Mouse (Mus musculus) limb, embryonic 10.5 days (tissue): ENCODE results near the gene Arhgef28. TPM values are rescaled to one million over a fixed set of nuclear protein-coding genes. Genes with fewer than 3 reads are reported as not detected.

ENCODE experiments used
- DNase-seq: peaks from one replicate; pipeline ENCODE4 v3.0.0-alpha.2; 2017; ENCODE audit warnings: low spot score
- H3K27ac ChIP-seq: fragments of 300-500 bp; sonication (generic); 2 replicates; pipeline ENCODE4 v1.5.1; 2016; ENCODE audit warnings: mild to moderate bottlenecking
- H3K27me3 ChIP-seq: fragments of 300-500 bp; sonication (generic); 2 replicates; pipeline ENCODE4 v1.6.1; 2016; ENCODE audit warnings: low read depth, mild to moderate bottlenecking; ENCODE audit not compliant: poor library complexity, severe bottlenecking
- H3K36me3 ChIP-seq: fragments of 300-500 bp; sonication (generic); 2 replicates; pipeline ENCODE4 v1.6.1; 2016; ENCODE audit warnings: mild to moderate bottlenecking, moderate library complexity
- H3K4me1 ChIP-seq: fragments of 300-500 bp; sonication (generic); 2 replicates; pipeline ENCODE4 v1.6.1; 2016
- H3K4me3 ChIP-seq: fragments of 300-500 bp; sonication (generic); 2 replicates; pipeline ENCODE4 v1.5.1; 2016; ENCODE audit warnings: mild to moderate bottlenecking, moderate library complexity
- H3K9me3 ChIP-seq: fragments of 300-500 bp; sonication (generic); replicated peaks from 2 replicates; pipeline ENCODE4 v1.6.1; 2016; ENCODE audit warnings: mild to moderate bottlenecking
- WGBS: fragments of 180-500 bp; shearing (Covaris S2); methylation state at CpG from one replicate; pipeline ENCODE4 v1.1.7; 2016; 5-methylcytosine and 5-hydroxymethylcytosine counted together
- polyA plus RNA-seq: library from polyadenylated mRNA; unstranded; fragments of >200 nt; fragmentation: Nextera tagmentation; extraction: Ambion mirVana; gene quantifications from 2 replicates; pipeline ENCODE4 v1.2.1, GENCODE M21; 2016

Arhgef28 gene
- polyA plus RNA-seq, 1 experiment from 2014 or later = 11.0 TPM

DNA sequence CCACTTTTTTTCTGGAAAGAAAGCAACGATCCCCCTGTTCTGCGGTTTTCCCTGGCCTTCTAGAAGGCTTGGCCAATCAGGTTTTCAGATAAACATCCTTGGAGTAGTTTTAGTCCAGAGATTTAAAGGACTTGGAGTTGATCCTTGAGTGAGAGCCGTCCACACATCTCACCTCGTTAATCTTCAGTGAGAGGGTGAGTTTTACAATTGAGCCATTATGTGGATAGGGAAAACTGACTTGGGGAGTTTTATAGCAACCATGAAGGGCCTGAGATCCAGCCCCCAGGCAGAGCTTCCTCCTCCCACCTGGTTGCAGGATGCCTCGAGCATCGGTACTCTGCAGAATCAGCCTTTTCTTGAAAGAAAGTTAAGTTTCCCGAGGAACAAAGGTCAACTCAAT is 318.7 kb downstream of the Arhgef28 start:
- no peaks in the 10 kb centered on the region for H3K36me3 ChIP-seq
- WGBS = 26% methylated on average over 7 of the region's 7 CpGs
- peaks cover 45% of the 10 kb centered on the region for H3K4me1 ChIP-seq
- no peak for DNase-seq
- no peaks in the 10 kb centered on the region for H3K27me3 ChIP-seq
- peak overlapping the region; percentile 27 for H3K27ac ChIP-seq
- H3K9me3 ChIP-seq = no peaks in the 10 kb centered on the region
- no peak overlapping the region for H3K4me3 ChIP-seq

DNA sequence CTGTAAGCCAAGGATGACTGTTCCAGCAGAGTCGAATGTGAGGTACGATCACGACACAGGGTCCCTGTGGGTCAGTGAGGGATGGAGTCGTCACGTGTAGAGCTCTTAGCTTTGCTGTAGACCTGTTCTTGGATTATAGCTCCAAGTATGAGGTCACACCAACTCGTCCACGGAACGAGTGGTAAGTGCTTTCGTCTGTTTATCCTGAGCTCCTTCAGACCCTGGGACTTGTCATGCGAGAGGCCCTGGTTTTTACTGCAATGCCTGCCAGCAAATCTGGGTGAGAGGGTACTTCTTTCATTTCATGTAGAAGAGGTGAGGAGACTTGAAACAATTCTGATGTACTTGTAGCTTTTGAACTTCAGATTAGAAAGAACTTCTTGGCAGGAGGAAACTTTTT is 322.6 kb downstream of the Arhgef28 start:
- H3K27me3 ChIP-seq = no peaks in the 10 kb centered on the region
- no peaks in the 10 kb centered on the region for H3K9me3 ChIP-seq
- no peak for DNase-seq
- WGBS = 82% methylated on average over 10 of the region's 10 CpGs
- H3K4me3 ChIP-seq = no peak overlapping the region
- peaks cover 27% of the 10 kb centered on the region for H3K4me1 ChIP-seq
- no peak overlapping the region for H3K27ac ChIP-seq
- no peaks in the 10 kb centered on the region for H3K36me3 ChIP-seq

GRCm38 (mm10) chr13:97876450-97876849 is 329.8 kb downstream of the Arhgef28 start:
- H3K9me3 ChIP-seq = no peaks in the 10 kb centered on the region
- no peaks in the 10 kb centered on the region for H3K4me1 ChIP-seq
- no peak overlapping the region for H3K27ac ChIP-seq
- H3K36me3 ChIP-seq = no peaks in the 10 kb centered on the region
- DNase-seq = no peak
- no peaks in the 10 kb centered on the region for H3K27me3 ChIP-seq
- WGBS = 91% methylated on average over 4 of the region's 4 CpGs
- no peak overlapping the region for H3K4me3 ChIP-seq

- no peaks in the 10 kb centered on the region for H3K9me3 ChIP-seq
- H3K27ac ChIP-seq = no peak overlapping the region
- DNase-seq = no peak
- no peaks in the 10 kb centered on the region for H3K27me3 ChIP-seq
- H3K4me3 ChIP-seq = no peak overlapping the region
- no peaks in the 10 kb centered on the region for H3K36me3 ChIP-seq
- H3K4me1 ChIP-seq = no peaks in the 10 kb centered on the region
- 88% methylated on average over 6 of the region's 6 CpGs for WGBS
Observed at GRCm38 (mm10) chr13:97876031-97876430, 330.2 kb downstream of the Arhgef28 start.

- H3K27me3 ChIP-seq = no peaks in the 10 kb centered on the region
- peak overlapping the region; percentile 38; the same call in 1 of the 2 replicates for H3K27ac ChIP-seq
- H3K4me3 ChIP-seq = no peak overlapping the region
- no peak for DNase-seq
- 91% methylated on average over 12 of the region's 12 CpGs for WGBS
- H3K9me3 ChIP-seq = no peaks in the 10 kb centered on the region
- no peaks in the 10 kb centered on the region for H3K36me3 ChIP-seq
- H3K4me1 ChIP-seq = peaks cover 32% of the 10 kb centered on the region
Observed at GRCm38 (mm10) chr13:97869428-97869827, 336.8 kb downstream of the Arhgef28 start.

- Histone ChIP-seq H3K9me3 (no peaks in the 10 kb centered on the region), H3K4me3 (no peak overlapping the region), H3K4me1 (peaks cover 32% of the 10 kb centered on the region), H3K27me3 (no peaks in the 10 kb centered on the region), H3K27ac (peak overlapping the region; percentile 39; the same call in 1 of the 2 replicates), H3K36me3 (no peaks in the 10 kb centered on the region)
- WGBS = 72% methylated on average over 13 of the region's 13 CpGs
- no peak for DNase-seq
Observed at GRCm38 (mm10) chr13:97867322-97867962, 338.8 kb downstream of the Arhgef28 start.

- no peak for DNase-seq
- Histone ChIP-seq H3K27me3 (no peaks in the 10 kb centered on the region), H3K27ac (no peak overlapping the region), H3K36me3 (no peaks in the 10 kb centered on the region), H3K4me3 (no peak overlapping the region), H3K4me1 (no peaks in the 10 kb centered on the region), H3K9me3 (no peaks in the 10 kb centered on the region)
- WGBS = 87% methylated on average over 3 of the region's 3 CpGs
Observed at GRCm38 (mm10) chr13:97859071-97859470, 347.2 kb downstream of the Arhgef28 start.

DNA sequence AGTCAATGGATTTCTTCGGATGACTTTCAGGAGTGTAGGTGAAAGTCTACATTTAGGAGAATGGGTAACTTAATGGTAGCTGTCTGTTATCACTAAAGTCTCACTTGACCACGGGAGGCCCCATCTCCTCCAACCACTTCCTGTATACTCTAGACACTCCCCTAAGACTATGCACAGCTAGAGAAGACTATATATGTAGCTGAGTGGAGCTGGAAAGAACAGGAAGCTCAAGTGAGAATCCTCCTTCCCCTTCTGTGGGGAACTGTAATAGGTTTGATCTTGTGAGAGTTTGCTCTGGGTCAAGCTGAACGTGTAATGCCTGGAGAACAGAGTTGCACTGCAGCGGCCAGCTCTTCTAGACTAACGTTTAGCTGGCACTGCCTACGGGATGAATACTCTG is 348.4 kb downstream of the Arhgef28 start:
- no peaks in the 10 kb centered on the region for H3K27me3 ChIP-seq
- no peaks in the 10 kb centered on the region for H3K36me3 ChIP-seq
- H3K27ac ChIP-seq = no peak overlapping the region
- no peak for DNase-seq
- H3K4me3 ChIP-seq = no peak overlapping the region
- H3K4me1 ChIP-seq = peaks cover 5% of the 10 kb centered on the region
- H3K9me3 ChIP-seq = no peaks in the 10 kb centered on the region
- 84% methylated on average over 6 of the region's 6 CpGs for WGBS

- Histone ChIP-seq H3K9me3 (no peaks in the 10 kb centered on the region), H3K27ac (no peak overlapping the region; the same call in 1 of the 2 replicates), H3K4me1 (peaks cover 5% of the 10 kb centered on the region), H3K4me3 (no peak overlapping the region), H3K36me3 (no peaks in the 10 kb centered on the region), H3K27me3 (no peaks in the 10 kb centered on the region)
- no peak for DNase-seq
- WGBS = 69% methylated on average over 8 of the region's 8 CpGs
Observed at GRCm38 (mm10) chr13:97853356-97853968, 352.8 kb downstream of the Arhgef28 start.

Other genes starting within 250 kb of the Arhgef28 start
- 51.4 and 54.5 TPM in 2 replicates for gene Utp15, start 56.6 kb upstream of the Arhgef28 start, polyA plus RNA-seq
- 10.4 and 12.1 TPM in 2 replicates for gene Ankra2, start 56.6 kb upstream of the Arhgef28 start, polyA plus RNA-seq
- gene Gm21976, start 73.4 kb upstream of the Arhgef28 start, polyA plus RNA-seq = not detected in 2 replicates
- 695 and 810 TPM in 2 replicates for gene Btf3, start 110.6 kb upstream of the Arhgef28 start, polyA plus RNA-seq
- 0.11 and 0.21 TPM in 2 replicates for gene Foxd1, start 147.8 kb upstream of the Arhgef28 start, polyA plus RNA-seq